Mouse (Mus musculus): ENCODE measurements around the gene Tub.

Gene Tub

GRCm38 (mm10) chr7:109028204-109028603, 78.1 kb downstream of the Tub start:
- in situ Hi-C loops (cut with MboI, MseI): no loop called here

GRCm38 (mm10) chr7:109029961-109030465, 79.9 kb downstream of the Tub start:
- in situ Hi-C loops (cut with MboI, MseI): no loop called here

GRCm38 (mm10) chr7:109031331-109031730, 81.2 kb downstream of the Tub start:
- in situ Hi-C loops (cut with MboI, MseI): no loop called here

GRCm38 (mm10) chr7:109032054-109032453, 81.9 kb downstream of the Tub start:
- in situ Hi-C loops (cut with MboI, MseI): no loop called here

GRCm38 (mm10) chr7:109038121-109038735, 88.1 kb downstream of the Tub start:
- in situ Hi-C loops (cut with MboI, MseI): no loop called here

GRCm38 (mm10) chr7:109038987-109039386, 88.8 kb downstream of the Tub start:
- in situ Hi-C loops (cut with MboI, MseI): no loop called here

- in situ Hi-C loops (cut with MboI, MseI): no loop called here
Observed at GRCm38 (mm10) chr7:109039445-109039844, 89.3 kb downstream of the Tub start.

- in situ Hi-C loops (cut with MboI, MseI): no loop called here
Observed at GRCm38 (mm10) chr7:109045876-109046275, 95.7 kb downstream of the Tub start.

GRCm38 (mm10) chr7:109050831-109051230, 100.7 kb downstream of the Tub start:
- in situ Hi-C loops (cut with MboI, MseI): no loop called here

- in situ Hi-C loops (cut with MboI, MseI): no loop called here
Observed at GRCm38 (mm10) chr7:109059536-109059935, 109.4 kb downstream of the Tub start.

- in situ Hi-C loops (cut with MboI, MseI): no loop called here
Observed at GRCm38 (mm10) chr7:109069641-109070040, 119.5 kb downstream of the Tub start.

GRCm38 (mm10) chr7:109072326-109072725, 122.2 kb downstream of the Tub start:
- in situ Hi-C loops (cut with MboI, MseI): no loop called here

- in situ Hi-C loops (cut with MboI, MseI): no loop called here
Observed at GRCm38 (mm10) chr7:109082269-109083112, 132.4 kb downstream of the Tub start.

- in situ Hi-C loops (cut with MboI, MseI): no loop called here
Observed at GRCm38 (mm10) chr7:109083113-109083812, 133.1 kb downstream of the Tub start, which contains the start of gene Ric3. TSS of gene Ric3 (minus strand) at chr7:109083331.

GRCm38 (mm10) chr7:109083813-109084184, 133.7 kb downstream of the Tub start:
- in situ Hi-C loops (cut with MboI, MseI): no loop called here

Data from regulatory T cell (primary cell).